Mouse (Mus musculus): ENCODE results near the gene Ampd1. TPM values are rescaled to one million over a fixed set of nuclear protein-coding genes. Genes with fewer than 3 reads are reported as not detected.

The Ampd1 gene
- 12.6 TPM for polyA plus RNA-seq (2017; shearing (Covaris generic))

GRCm38 (mm10) chr3:103073771-103074170 is at the start of gene Ampd1:
Gene Ampd1, plus strand, starts transcription at chr3:103074014.

GRCm38 (mm10) chr3:103058207-103059157 is 15.3 kb upstream of the Ampd1 start, which contains the start of gene Nras:
Gene Nras, plus strand, starts transcription at chr3:103058285.

DNA sequence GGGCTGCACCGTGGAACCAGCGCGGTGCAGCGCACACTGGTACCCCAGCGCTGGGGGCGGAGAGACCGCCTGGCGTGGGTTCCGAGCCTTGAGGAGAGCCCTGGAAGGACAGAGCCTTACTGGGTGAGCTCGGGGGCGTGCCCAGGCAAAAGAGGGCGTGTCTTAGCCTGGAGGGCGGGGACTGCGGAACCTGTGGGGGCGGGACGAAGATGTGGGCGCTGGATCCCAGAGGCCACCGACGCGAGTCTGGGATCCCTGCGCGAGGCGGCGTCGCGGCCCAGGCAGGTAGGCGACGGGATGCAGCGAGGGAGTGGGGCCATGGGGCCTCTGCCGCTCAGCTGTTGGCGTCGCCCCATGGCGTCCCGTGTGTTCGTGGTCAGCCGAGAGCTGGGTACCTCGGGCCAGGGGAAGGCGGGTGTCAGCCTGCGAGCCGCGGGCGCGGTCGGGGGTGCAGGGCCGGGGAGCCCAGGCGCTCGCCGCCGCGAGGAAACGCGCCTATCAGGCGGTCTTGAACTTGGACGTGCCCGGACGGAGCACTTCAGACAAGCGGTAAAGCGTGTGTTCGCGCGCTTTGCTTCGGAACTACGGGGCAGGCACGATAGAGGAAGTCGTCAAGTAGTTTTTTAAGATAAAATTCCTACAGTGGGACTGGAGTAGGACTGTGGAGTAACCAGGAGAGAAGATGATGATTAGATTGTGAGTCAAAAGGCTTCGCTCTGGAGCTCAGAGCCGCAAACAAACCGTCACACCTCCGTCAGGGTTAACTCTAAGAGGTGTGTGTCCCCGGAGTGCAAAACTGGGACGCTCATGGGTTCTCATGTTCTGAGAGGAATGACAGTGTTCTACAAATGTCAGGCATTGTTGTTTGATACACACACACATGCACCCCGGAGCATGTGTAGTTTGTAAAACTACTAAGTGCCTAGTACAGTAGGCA is 28.9 kb downstream of the Ampd1 start, which contains the start of gene Dennd2c:
Gene Dennd2c, plus strand, starts transcription at position 151 of the 937 bp plus-strand sequence.

Other genes with a start within 250 kb of the Ampd1 start
- gene Sycp1, start 137.9 kb upstream of the Ampd1 start, polyA plus RNA-seq (2017; shearing (Covaris generic)): not detected
- not detected for gene Nr1h5, start 109.9 kb upstream of the Ampd1 start, polyA plus RNA-seq (2017; shearing (Covaris generic))
- 25.2 TPM for gene Sike1, start 78.3 kb upstream of the Ampd1 start, polyA plus RNA-seq (2017; shearing (Covaris generic))
- 397 TPM for gene Csde1, start 53.6 kb upstream of the Ampd1 start, polyA plus RNA-seq (2017; shearing (Covaris generic))
- 73.3 TPM for gene Nras, start 15.7 kb upstream of the Ampd1 start, polyA plus RNA-seq (2017; shearing (Covaris generic))
- 2.0 TPM for gene Dennd2c, start 28.6 kb downstream of the Ampd1 start, polyA plus RNA-seq (2017; shearing (Covaris generic))
- gene Bcas2, start 97.6 kb downstream of the Ampd1 start, polyA plus RNA-seq (2017; shearing (Covaris generic)): 165 TPM
- gene Trim33, start 205.3 kb downstream of the Ampd1 start, polyA plus RNA-seq (2017; shearing (Covaris generic)): 26.4 TPM